8 mouse cellular contexts compared by ENCODE assay signal in genomic region chrX:152147451-152148116, GRCm38 (mm10). TPM values are rescaled to one million over a fixed set of nuclear protein-coding genes. Genes with fewer than 3 reads are reported as not detected.
DNase-seq lines count a peak whose midpoint lies in the region; ATAC-seq lines count a peak whose summit lies in the region.

No protein-coding gene starts in this region.

- peaks cover 60% of the 10 kb centered on the region for H3K27me3 ChIP-seq in hindbrain, embryonic 15.5 days

- DNase-seq in NIH3T3 (ENCODE audit: low read depth) = peak; percentile 74
- peak; percentile 86 to 87 for DNase-seq in cerebellum, postnatal 10 days
- DNase-seq in frontal cortex, adult 2 months (ENCODE audit: extremely low spot score in 1 of 2, low spot score in 1 of 2) = peak; percentile 43 to 84
- DNase-seq in left cerebral cortex, adult 18-20 months (ENCODE audit: low spot score in 2 of 2) = peak; percentile 74 to 76
- peak; percentile 68 to 74 for DNase-seq in lung, postnatal 4 days
- DNase-seq in right cerebral cortex, adult 2 months (ENCODE audit: low spot score in 2 of 2) = peak; percentile 67 to 75
- peak; percentile 10 for DNase-seq in yolk sac, embryonic 10.5 days (ENCODE audit: low spot score)

- peak; percentile 74 for ATAC-seq in hindbrain, embryonic 15.5 days (ENCODE audit: low FRiP score, low read depth)

- H3K36me3 ChIP-seq in hindbrain, embryonic 15.5 days = no peaks in the 10 kb centered on the region

- no peak overlapping the region for H3K4me3 ChIP-seq in hindbrain, embryonic 15.5 days

- WGBS in hindbrain, embryonic 15.5 days = 34% methylated on average over 5 of the region's 5 CpGs

- peak overlapping the region; percentile 34 for H3K4me2 ChIP-seq in hindbrain, embryonic 15.5 days

- H3K27ac ChIP-seq in hindbrain, embryonic 15.5 days (replicated peaks) = no peak overlapping the region

- H3K9me3 ChIP-seq in hindbrain, embryonic 15.5 days = no peaks in the 10 kb centered on the region

- peaks cover 27% of the 10 kb centered on the region for H3K4me1 ChIP-seq in hindbrain, embryonic 15.5 days (replicated peaks)

- H3K9ac ChIP-seq in hindbrain, embryonic 15.5 days = no peak overlapping the region

RNA-seq across cellular contexts. Expression of gene Iqsec2, which starts 3.5 kb away (rescaled TPM):
- 54.6 and 62.1 TPM in 2 replicates for polyA plus RNA-seq in frontal cortex, adult 2 months (2012; rRNA removed)
- 6.9 and 8.7 TPM in 2 replicates for polyA plus RNA-seq in hindbrain, embryonic 15.5 days (2015; fragmentation: Nextera tagmentation; extraction: Ambion mirVana)
- total RNA-seq in left cerebral cortex, adult 18-20 months (2021) = 100 to 1,000 TPM; 141 to 142 TPM

Comparison
In these comparisons a context has a peak if more than half of its experiments do, and no peak if none do; other contexts are left out.
1. DNase-seq: peak in every context shown above with its lines; median percentile 86 in cerebellum, postnatal 10 days; 75 in left cerebral cortex, adult 18-20 months; 74 in NIH3T3; 71 in lung, postnatal 4 days; 71 in right cerebral cortex, adult 2 months; 64 in frontal cortex, adult 2 months; 10 in yolk sac, embryonic 10.5 days.